Mouse (Mus musculus) erythroblast, embryonic 14.5 days (primary cell): ENCODE measurements around the gene Klk1b24. TPM values are rescaled to one million over a fixed set of nuclear protein-coding genes. Genes with fewer than 3 reads are reported as not detected.

Experiments used
- H3K27me3 ChIP-seq: 2 replicates; pipeline ENCODE4 v1.6.1; 2012; ENCODE audit warnings: inconsistent platforms; ENCODE audit not compliant: control insufficient read depth
- H3K36me3 ChIP-seq: 2 replicates; pipeline ENCODE4 v1.6.1; 2012; ENCODE audit warnings: mild to moderate bottlenecking, inconsistent platforms; ENCODE audit not compliant: control insufficient read depth
- H3K4me1 ChIP-seq: 2 replicates; pipeline ENCODE4 v1.6.1; 2012; ENCODE audit warnings: inconsistent platforms; ENCODE audit not compliant: control insufficient read depth
- H3K4me3 ChIP-seq: replicated peaks from 2 replicates; pipeline ENCODE3; 2012; ENCODE audit warnings: moderate library complexity, mild to moderate bottlenecking, inconsistent platforms
- H3K9me3 ChIP-seq: 2 replicates; pipeline ENCODE4 v1.6.1; 2012; ENCODE audit warnings: low read length, inconsistent platforms, mixed read lengths; ENCODE audit not compliant: control insufficient read depth
- GATA1 ChIP-seq: IDR thresholded peaks from 2 replicates; pipeline ENCODE4 v1.6.1; 2012; ENCODE audit warnings: low read length, inconsistent platforms, mixed read lengths
- TAL1 ChIP-seq: IDR thresholded peaks from 3 replicates; pipeline ENCODE4 v1.6.1; 2012; ENCODE audit warnings: low read length, inconsistent platforms, mixed read lengths
- polyA plus RNA-seq: library from polyadenylated mRNA; stranded (reverse); fragments of >175 nt; gene quantifications from 2 replicates; pipeline ENCODE4 v1.2.3, GENCODE M21; 2012

Gene Klk1b24
- polyA plus RNA-seq, 1 experiment = not detected

- Histone ChIP-seq H3K4me1 (peaks cover 4% of the 10 kb centered on the region), H3K4me3 (no peak within 1 kb of the TSS), H3K9me3 (no peaks in the 10 kb centered on the region), H3K27me3 (no peaks in the 10 kb centered on the region), H3K36me3 (no peaks in the 10 kb centered on the region)
- TF ChIP-seq GATA1 (no peak), TAL1 (no peak)
These were observed 37.0 kb downstream of the Klk1b24 start, which contains the start of gene Klk1 for GRCm38 (mm10) chr7:44225076-44225475. Gene Klk1 (plus strand): TSS chr7:44225360.

DNA sequence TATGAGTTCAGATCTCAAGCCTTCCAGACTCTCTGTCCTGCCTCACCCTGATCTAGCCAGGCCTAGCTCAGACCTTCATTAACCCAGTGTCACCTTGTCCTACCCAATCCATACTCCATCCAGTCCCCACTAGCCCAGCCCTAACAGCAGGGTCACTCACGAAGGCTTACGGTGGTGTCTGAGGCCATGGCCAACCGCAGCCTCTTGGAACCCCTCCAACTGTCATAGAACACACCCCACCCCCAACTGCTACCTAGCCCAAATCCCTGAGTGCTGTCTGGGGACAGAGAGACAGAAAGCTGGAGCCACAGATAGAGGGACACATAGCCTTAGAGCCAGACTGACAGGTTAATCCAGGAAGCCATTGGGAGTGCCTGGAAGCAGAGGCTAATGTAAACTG lies 47.9 kb downstream of the Klk1b24 start, which contains the start of gene Gm36864:
Gm36864 (plus strand) TSS at position 269 of the 400 bp plus-strand sequence.
- no peak for TF ChIP-seq GATA1
- TF ChIP-seq TAL1 = no peak
- Histone ChIP-seq H3K36me3 (no peaks in the 10 kb centered on the region), H3K4me1 (peaks cover 3% of the 10 kb centered on the region), H3K9me3 (no peaks in the 10 kb centered on the region), H3K27me3 (peaks cover 3% of the 10 kb centered on the region; the same call in 1 of the 2 replicates), H3K4me3 (no peak within 1 kb of the TSS)

- Histone ChIP-seq H3K36me3 (no peaks in the 10 kb centered on the region), H3K9me3 (no peaks in the 10 kb centered on the region), H3K27me3 (peaks cover 3% of the 10 kb centered on the region; the same call in 1 of the 2 replicates), H3K4me1 (peaks cover 7% of the 10 kb centered on the region), H3K4me3 (no peak overlapping the region)
- TF ChIP-seq TAL1 = no peak
- TF ChIP-seq GATA1 = no peak
These were observed 51.9 kb downstream of the Klk1b24 start for GRCm38 (mm10) chr7:44239913-44240312.

- no peak for TF ChIP-seq TAL1
- no peak for TF ChIP-seq GATA1
- H3K9me3 ChIP-seq = no peaks in the 10 kb centered on the region
- peaks cover 3% of the 10 kb centered on the region; the same call in 1 of the 2 replicates for H3K27me3 ChIP-seq
- no peaks in the 10 kb centered on the region for H3K36me3 ChIP-seq
- H3K4me3 ChIP-seq = no peak overlapping the region
- peaks cover 15% of the 10 kb centered on the region for H3K4me1 ChIP-seq
These were observed 52.7 kb downstream of the Klk1b24 start for GRCm38 (mm10) chr7:44240712-44241111.

DNA sequence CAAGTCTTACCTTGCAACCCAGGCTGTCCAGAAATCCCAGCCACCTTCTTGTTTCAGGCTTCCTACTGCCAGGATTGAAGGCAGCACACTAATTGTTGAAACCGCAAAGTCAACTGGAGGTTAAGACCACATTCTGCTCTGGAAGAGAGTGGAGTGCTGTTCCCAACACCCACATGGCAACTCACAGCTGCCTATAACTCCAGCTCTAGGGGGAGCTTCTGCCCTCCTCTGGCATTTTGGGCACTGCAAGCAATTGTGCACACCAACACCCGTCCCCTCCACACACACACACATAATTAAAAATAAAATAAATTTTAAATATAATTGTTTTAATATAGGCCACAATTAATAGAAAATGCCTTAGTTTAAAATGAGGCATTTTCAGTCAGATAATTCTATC lies 53.1 kb downstream of the Klk1b24 start:
- Histone ChIP-seq H3K27me3 (peaks cover 3% of the 10 kb centered on the region; the same call in 1 of the 2 replicates), H3K4me3 (no peak overlapping the region), H3K4me1 (peaks cover 18% of the 10 kb centered on the region), H3K36me3 (no peaks in the 10 kb centered on the region), H3K9me3 (no peaks in the 10 kb centered on the region)
- TF ChIP-seq GATA1 (no peak), TAL1 (no peak)

Other genes starting within 250 kb of the Klk1b24 start
- not detected in 2 replicates for gene Klk1b8, start 237.6 kb upstream of the Klk1b24 start, polyA plus RNA-seq
- gene Klk1b1, start 221.5 kb upstream of the Klk1b24 start, polyA plus RNA-seq = not detected in 2 replicates
- gene Klk1b9, start 212.2 kb upstream of the Klk1b24 start, polyA plus RNA-seq = not detected in 2 replicates
- gene Klk1b11, start 192.4 kb upstream of the Klk1b24 start, polyA plus RNA-seq = not detected in 2 replicates
- gene Klk1b26, start 176.1 kb upstream of the Klk1b24 start, polyA plus RNA-seq = not detected in 2 replicates
- gene Klk1b27, start 135.9 kb upstream of the Klk1b24 start, polyA plus RNA-seq = not detected in 2 replicates
- not detected in 2 replicates for gene Klk1b21, start 85.9 kb upstream of the Klk1b24 start, polyA plus RNA-seq
- gene Klk1b22, start 75.6 kb upstream of the Klk1b24 start, polyA plus RNA-seq = not detected in 2 replicates
- not detected in 2 replicates for gene Klk1b16, start 51.5 kb upstream of the Klk1b24 start, polyA plus RNA-seq
- not detected in 2 replicates for gene Klk1b3, start 10.0 kb downstream of the Klk1b24 start, polyA plus RNA-seq
- not detected in 2 replicates for gene Klk1b4, start 19.2 kb downstream of the Klk1b24 start, polyA plus RNA-seq
- not detected in 2 replicates for gene Klk1b5, start 27.7 kb downstream of the Klk1b24 start, polyA plus RNA-seq
- not detected in 2 replicates for gene Klk1, start 37.1 kb downstream of the Klk1b24 start, polyA plus RNA-seq
- not detected in 2 replicates for gene Gm36864, start 47.9 kb downstream of the Klk1b24 start, polyA plus RNA-seq
- 0.18 TPM in 1 of 2 replicates, not detected in the other for gene 1700028J19Rik, start 58.5 kb downstream of the Klk1b24 start, polyA plus RNA-seq
- gene 2410002F23Rik, start 58.5 kb downstream of the Klk1b24 start, polyA plus RNA-seq = 5.6 and 5.9 TPM in 2 replicates
- gene Acp4, start 69.1 kb downstream of the Klk1b24 start, polyA plus RNA-seq = not detected in 2 replicates
- not detected in 2 replicates for gene Gm15517, start 73.2 kb downstream of the Klk1b24 start, polyA plus RNA-seq
- 0.01 TPM in 1 of 2 replicates, not detected in the other for gene Clec11a, start 118.7 kb downstream of the Klk1b24 start, polyA plus RNA-seq
- gene Shank1, start 122.0 kb downstream of the Klk1b24 start, polyA plus RNA-seq = 0.01 TPM in 2 replicates
- gene Syt3, start 195.9 kb downstream of the Klk1b24 start, polyA plus RNA-seq = not detected in 2 replicates
- gene 1700008O03Rik, start 197.6 kb downstream of the Klk1b24 start, polyA plus RNA-seq = 0.04 and 0.06 TPM in 2 replicates
- gene Lrrc4b, start 240.8 kb downstream of the Klk1b24 start, polyA plus RNA-seq = not detected in 2 replicates